Mouse (Mus musculus) macrophage (primary cell): ENCODE data around the gene Grk1. TPM values are rescaled to one million over a fixed set of nuclear protein-coding genes. Genes with fewer than 3 reads are reported as not detected.

Source experiments
- H3K27ac ChIP-seq: fragments of 350-480 bp; formaldehyde crosslinking; 2 replicates; pipeline ENCODE4 v1.9.0; 2021
- H3K36me3 ChIP-seq: fragments of 350-480 bp; formaldehyde crosslinking; 2 replicates; pipeline ENCODE4 v1.9.0; 2021; ENCODE audit errors: inconsistent target
- H3K4me3 ChIP-seq: fragments of 350-480 bp; formaldehyde crosslinking; 2 replicates; pipeline ENCODE4 v1.9.0; 2021; ENCODE audit errors: inconsistent target
- H3K79me2 ChIP-seq: fragments of 350-480 bp; formaldehyde crosslinking; 2 replicates; pipeline ENCODE4 v1.9.0; 2021; ENCODE audit errors: inconsistent target
- WGBS: methylation state at CpG from one replicate; pipeline ENCODE4 v1.1.7; 2026; ENCODE audit warnings: inconsistent platforms; ENCODE audit not compliant: missing documents; 5-methylcytosine and 5-hydroxymethylcytosine counted together
- polyA plus RNA-seq: library from polyadenylated mRNA; stranded (reverse); fragments of 250-400 nt; gene quantifications from 3 replicates; pipeline ENCODE4 v1.2.4, GENCODE M21; 2018; ENCODE audit warnings: inconsistent platforms

Gene Grk1
- polyA plus RNA-seq, 1 experiment from 2014 or later = not detected

DNA sequence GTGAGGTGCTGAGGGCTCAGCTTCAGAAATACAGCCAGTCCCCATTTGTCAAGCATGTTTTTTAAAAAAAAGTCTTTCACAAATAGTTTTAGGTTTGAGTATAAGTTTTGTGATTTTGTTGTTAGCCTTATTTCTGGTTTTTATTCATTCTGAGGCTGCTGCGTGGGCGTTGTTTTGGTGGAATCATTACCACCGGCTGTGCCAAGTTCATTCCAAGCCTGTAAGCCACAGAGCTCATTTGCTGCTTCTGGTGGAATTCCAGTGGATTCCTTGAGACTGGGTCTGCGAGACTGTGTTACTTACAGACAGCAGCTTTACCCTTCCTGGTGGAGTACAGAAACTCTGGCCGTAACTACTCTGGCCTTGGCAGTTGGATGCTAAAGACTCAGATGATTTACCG is 41.6 kb downstream of the Grk1 start:
- Histone ChIP-seq H3K79me2 (no peaks in the 10 kb centered on the region), H3K4me3 (no peak overlapping the region), H3K27ac (no peak overlapping the region), H3K36me3 (no peaks in the 10 kb centered on the region)
- WGBS = 92% methylated on average over 6 of the region's 6 CpGs

DNA sequence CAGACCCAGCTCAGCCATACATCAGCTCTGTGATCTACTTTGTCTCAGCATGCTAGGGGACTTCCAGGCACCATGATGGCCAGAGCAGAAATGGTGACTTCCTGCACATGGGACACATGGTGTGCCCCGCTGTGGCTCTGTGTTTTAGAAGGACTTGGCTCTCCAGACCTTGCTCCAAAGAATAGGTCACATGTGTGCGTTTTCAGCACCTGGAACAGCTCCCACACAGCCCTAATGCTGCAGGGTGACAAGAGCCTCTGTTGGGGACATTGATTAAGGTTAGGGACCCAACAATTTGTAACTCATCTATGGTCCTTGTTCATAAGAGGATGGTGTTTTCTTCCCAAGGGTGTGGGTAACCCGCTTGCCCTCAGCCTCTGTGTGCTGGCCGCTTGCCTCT is 43.3 kb downstream of the Grk1 start:
- no peak overlapping the region for H3K4me3 ChIP-seq
- H3K27ac ChIP-seq = no peak overlapping the region
- WGBS = 48% methylated on average over 4 of the region's 4 CpGs
- no peaks in the 10 kb centered on the region for H3K79me2 ChIP-seq
- H3K36me3 ChIP-seq = no peaks in the 10 kb centered on the region

DNA sequence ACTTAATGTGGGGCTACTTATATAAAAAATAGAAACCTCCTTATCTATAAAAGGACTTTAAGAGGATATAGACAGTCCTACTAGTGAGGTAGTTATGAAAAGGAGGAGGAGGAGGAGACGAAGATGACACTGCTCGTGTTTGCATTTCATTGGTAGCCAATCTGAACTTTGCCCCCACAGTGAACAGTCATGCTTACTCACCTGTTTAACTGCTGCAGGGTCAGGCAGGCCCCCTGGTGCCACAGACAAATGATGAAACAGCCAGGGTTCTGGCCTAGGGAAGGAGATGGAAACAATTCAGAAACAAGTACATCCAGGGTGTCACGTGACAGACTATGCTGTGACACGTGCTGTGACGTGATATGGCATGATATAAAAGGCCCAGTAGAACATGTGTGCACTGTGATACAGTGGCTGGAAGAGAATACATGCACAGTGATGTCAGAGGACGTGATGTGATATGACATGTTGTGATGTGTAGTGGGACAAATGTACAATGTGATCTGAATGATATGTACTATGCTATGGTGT is 46.9 kb downstream of the Grk1 start:
- H3K4me3 ChIP-seq = no peak overlapping the region
- H3K27ac ChIP-seq = no peak overlapping the region
- WGBS = 79% methylated on average over 6 of the region's 6 CpGs
- no peaks in the 10 kb centered on the region for H3K36me3 ChIP-seq
- H3K79me2 ChIP-seq = no peaks in the 10 kb centered on the region

DNA sequence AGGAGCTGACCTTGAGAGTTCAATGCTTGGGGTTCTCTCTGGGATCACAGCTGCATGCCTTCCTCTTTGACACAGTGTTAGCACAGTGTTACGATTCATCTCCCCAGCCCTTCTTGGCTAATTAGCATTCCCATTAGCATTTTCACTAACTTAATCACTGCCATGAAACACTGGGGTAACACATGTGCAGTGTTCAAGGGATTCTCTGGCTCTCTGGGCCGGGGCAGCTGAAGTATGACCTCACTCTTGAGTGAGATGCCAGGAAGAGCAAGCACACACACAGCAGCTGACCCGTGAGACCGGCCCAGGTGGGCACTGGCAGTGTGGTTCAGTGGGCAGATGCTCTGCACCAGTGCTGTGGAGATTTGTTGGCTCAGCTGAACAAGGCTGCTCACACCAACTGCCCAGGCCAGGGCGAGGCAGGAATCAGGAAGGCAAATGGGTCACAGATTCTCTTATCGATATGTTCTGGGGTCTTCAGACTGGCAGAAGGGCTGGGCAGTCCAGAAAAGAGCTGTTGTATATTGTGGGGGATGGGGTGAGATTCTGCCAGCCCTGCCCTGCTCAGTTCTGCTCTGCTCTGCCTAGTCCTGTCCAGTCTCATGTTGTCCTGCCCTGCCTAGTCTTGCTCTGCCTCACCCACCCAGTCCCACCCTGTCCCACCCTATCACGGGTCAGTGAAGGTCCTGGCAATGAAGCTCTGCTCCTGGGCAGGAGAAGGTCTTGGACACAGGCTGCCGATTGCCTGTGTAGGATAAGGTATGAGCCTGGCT is 49.6 kb downstream of the Grk1 start:
- Histone ChIP-seq H3K27ac (no peak overlapping the region), H3K4me3 (no peak overlapping the region), H3K79me2 (no peaks in the 10 kb centered on the region), H3K36me3 (no peaks in the 10 kb centered on the region)
- 83% methylated on average over 8 of the region's 8 CpGs for WGBS

DNA sequence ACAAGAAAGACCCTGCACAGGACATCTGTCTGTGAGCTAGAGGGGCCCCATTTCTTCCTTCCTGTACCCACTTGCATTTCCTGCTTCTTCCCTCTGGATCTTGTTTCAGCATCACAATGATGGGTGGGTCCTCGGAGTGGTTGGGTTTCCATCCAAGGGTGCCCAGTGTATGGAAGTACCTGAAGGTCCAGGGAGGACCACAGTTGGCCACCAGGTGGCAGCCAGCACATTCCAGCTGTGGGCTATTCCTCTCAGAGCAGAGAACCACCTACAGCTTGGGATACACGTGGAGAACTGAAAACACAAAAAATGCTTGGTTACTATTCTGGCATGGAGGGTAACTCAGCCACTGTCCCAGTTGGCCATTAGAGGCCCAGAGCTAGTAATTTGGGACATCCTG is 50.4 kb downstream of the Grk1 start:
- no peak overlapping the region for H3K4me3 ChIP-seq

DNA sequence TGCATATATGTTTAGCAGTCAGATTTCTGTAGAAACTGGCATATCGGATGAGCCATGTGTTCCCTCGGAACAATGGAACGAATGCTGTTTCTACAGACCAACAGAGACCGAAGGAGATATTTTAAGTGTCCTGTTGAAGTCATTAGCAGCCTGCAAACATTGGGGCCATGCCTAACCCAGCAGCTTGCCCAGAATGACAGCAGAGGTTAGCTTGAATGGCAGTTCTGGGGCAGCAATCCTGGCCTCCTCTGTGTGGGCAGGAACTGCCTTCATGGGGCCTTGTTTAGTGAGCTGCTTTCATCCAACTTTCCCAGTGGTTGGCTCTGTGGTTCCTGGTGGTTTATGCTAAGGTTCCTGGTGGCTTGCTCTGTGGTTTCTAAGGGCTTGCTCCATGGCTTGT is 54.5 kb downstream of the Grk1 start:
- H3K27ac ChIP-seq = no peak overlapping the region
- H3K79me2 ChIP-seq = no peaks in the 10 kb centered on the region
- 97% methylated on average over 4 of the region's 4 CpGs for WGBS

More for the DNA sequence above, 50.4 kb downstream of the Grk1 start:
- H3K36me3 ChIP-seq = no peaks in the 10 kb centered on the region
- WGBS = 13% methylated on average over 2 of the region's 2 CpGs
- H3K79me2 ChIP-seq = no peaks in the 10 kb centered on the region
- no peak overlapping the region for H3K27ac ChIP-seq

DNA sequence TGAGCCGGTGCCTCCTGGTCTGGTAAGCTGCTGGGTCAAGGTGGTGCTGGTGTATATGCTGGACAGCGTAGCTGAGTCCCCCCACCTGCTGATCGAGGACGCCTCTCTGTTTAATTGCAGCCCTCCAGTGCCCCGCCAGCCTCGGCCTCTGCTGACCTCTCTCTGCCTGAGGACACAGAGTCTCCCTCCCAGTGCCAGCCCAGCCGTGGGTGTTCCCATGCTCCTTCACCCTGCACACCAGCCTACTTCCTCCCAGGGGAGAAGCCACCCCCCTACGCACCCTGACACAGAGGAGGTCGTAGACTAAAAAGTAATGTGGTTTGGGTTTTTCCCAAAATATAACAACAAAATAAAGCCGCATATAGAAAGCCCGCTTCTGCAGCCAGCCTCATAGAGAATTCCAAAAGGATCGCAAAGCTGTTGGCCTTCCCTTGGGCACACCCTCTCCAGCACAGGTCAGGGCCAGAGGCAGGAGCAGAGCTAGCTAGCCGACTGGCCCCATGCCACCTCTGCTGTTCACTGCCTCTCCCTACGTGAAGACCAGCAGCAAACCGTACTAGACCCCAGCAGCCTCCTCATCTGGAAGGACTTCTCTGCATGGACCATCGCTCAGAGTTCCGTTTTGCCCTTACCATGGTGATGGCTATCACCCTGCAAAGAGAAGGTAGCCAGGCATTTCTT is 56.3 kb downstream of the Grk1 start:
- WGBS = 79% methylated on average over 17 of the region's 17 CpGs
- H3K27ac ChIP-seq = no peak overlapping the region
- H3K79me2 ChIP-seq = no peaks in the 10 kb centered on the region
- no peak overlapping the region for H3K4me3 ChIP-seq
- H3K36me3 ChIP-seq = peaks cover 18% of the 10 kb centered on the region

More for the DNA sequence above, 54.5 kb downstream of the Grk1 start:
- no peak overlapping the region for H3K4me3 ChIP-seq
- peaks cover under 1% of the 10 kb centered on the region; the same call in 1 of the 2 replicates for H3K36me3 ChIP-seq

DNA sequence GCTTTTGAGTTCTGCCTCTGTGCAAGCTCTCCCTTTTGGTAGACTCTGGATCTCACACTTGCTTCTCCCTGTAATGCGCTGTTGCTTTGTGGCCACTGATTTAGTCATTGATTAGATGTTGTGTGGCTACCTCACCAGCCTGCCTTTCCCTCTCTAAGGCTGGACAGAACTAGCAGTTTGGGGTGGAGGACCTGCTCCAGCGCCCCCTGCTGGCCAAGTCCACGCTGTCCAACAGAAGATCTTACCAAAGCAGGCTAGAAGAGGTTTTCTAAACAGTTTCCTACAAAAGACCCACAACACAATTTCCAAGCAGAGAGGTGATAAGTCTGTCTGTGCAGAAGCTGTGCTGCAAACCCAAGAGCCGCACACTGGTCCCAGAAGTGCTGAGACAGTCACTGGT is 57.0 kb downstream of the Grk1 start:
- no peak overlapping the region for H3K4me3 ChIP-seq

DNA sequence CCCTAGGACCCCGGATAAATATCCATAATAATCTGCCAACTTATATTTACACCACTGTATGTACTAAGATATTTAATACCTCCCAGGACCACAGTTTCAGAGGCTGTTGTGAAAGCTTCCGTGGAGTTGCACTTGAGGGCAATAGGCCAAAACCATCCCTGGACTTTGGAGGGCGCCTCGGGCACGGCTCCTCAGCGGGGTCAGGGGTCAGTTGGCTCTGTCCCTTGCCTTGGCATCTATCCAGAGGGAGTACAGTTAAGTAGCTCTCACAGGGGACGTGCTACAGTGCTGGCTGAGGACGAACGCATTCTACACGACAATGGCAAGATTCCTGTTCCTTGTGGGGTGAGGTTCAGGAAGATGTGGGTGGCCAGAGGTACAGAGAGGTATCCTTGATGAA is 57.5 kb downstream of the Grk1 start:
- no peaks in the 10 kb centered on the region for H3K79me2 ChIP-seq
- H3K36me3 ChIP-seq = peaks cover 30% of the 10 kb centered on the region
- no peak overlapping the region for H3K27ac ChIP-seq
- 91% methylated on average over 10 of the region's 10 CpGs for WGBS
- no peak overlapping the region for H3K4me3 ChIP-seq

More for the DNA sequence above, 57.0 kb downstream of the Grk1 start:
- peaks cover 24% of the 10 kb centered on the region for H3K36me3 ChIP-seq
- 36% methylated on average over 4 of the region's 4 CpGs for WGBS
- no peak overlapping the region for H3K27ac ChIP-seq
- no peaks in the 10 kb centered on the region for H3K79me2 ChIP-seq

DNA sequence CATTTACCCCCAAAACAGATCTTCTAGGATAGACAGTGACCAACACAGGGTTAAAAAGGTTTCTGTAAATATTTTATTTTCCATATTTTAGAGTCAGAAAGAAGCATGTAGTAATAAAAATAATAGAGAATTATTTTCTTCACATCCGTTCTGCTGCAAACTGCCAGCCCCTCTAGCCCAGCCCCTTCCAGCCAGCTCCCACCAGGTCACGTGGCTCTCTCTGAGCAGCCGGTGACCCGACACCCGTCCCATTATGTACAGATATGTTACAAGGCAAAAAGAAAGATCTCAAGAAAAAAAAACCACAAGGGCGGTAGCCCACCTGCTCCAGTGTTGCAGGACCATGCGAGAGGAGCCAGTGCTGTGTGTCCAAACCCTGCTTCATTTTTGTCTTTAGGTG is 60.4 kb downstream of the Grk1 start:
- H3K36me3 ChIP-seq = peaks cover 59% of the 10 kb centered on the region
- H3K79me2 ChIP-seq = no peaks in the 10 kb centered on the region
- H3K4me3 ChIP-seq = no peak overlapping the region
- 88% methylated on average over 7 of the region's 7 CpGs for WGBS
- H3K27ac ChIP-seq = no peak overlapping the region

DNA sequence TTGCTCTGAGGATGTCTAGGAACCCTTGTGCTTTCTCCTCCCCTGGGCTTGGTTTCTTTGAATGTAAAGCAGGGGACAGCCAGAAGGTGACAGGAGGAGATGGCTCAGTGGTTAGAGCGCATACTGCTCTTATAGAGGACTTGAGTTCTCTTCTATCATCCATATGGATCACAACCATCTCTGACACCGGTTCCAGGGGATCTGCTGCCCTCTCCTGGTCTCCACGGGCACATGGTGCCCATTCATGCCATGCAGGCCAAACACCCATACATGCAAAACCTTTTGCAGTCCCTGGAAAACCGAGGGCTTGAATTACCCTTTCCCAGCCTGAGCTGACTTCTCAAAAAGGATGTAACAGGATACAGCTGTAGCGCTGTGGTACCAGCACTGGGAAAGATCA is 62.1 kb downstream of the Grk1 start:
- WGBS = 69% methylated on average over 5 of the region's 5 CpGs
- Histone ChIP-seq H3K36me3 (peaks cover 76% of the 10 kb centered on the region), H3K79me2 (no peaks in the 10 kb centered on the region), H3K4me3 (no peak overlapping the region), H3K27ac (no peak overlapping the region)

DNA sequence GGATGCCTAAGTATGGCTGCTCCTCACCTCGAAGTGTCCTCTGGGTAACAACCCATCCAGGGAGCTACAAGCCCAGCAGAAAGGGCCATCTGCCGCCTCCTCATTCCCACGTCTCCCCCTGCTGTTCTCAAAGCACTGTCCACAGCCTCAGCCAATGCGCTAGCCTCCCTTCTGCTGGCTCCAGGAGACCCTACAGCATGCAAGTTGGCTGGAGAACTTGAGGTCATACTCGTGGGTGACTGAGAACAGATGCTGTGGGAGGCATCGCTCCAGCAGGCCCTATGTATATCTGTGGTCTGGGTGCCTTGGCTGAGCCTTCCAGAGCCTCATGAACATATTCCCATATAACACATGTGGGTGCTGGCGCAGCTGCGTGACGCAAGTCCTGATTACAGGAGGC is 63.9 kb downstream of the Grk1 start:
- peaks cover 93% of the 10 kb centered on the region for H3K36me3 ChIP-seq
- WGBS = 92% methylated on average over 9 of the region's 9 CpGs
- no peak overlapping the region for H3K4me3 ChIP-seq
- H3K27ac ChIP-seq = no peak overlapping the region
- no peaks in the 10 kb centered on the region for H3K79me2 ChIP-seq

DNA sequence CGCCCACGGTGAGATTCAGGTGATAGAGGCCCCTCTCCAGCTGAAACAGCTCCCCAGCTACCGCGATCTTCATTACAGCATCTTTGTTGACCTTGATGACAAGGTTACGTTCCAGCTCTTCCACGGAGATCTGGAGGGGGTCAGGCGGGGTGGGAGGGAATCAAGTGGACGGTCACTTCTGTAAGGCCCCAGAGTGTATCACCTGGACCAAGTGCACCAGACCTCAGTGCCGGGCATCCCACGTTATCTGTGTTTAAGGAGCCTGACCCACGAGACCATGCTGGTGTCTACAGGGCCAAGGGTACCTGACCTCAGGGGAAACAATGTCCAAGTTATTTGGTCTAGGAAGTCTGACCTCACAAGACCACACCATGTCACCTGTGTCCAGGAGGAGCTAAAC is 66.6 kb downstream of the Grk1 start:
- no peak overlapping the region for H3K4me3 ChIP-seq
- no peaks in the 10 kb centered on the region for H3K79me2 ChIP-seq
- WGBS = 94% methylated on average over 11 of the region's 11 CpGs
- H3K27ac ChIP-seq = no peak overlapping the region
- peaks cover 100% of the 10 kb centered on the region for H3K36me3 ChIP-seq
